18 mouse cellular contexts compared by ENCODE assay signal in genomic region chr10:76726866-76727265, GRCm38 (mm10). TPM values are rescaled to one million over a fixed set of nuclear protein-coding genes. Genes with fewer than 3 reads are reported as not detected.
DNase-seq lines count a peak whose midpoint lies in the region; ATAC-seq lines count a peak whose summit lies in the region.
"Had no signal": no experiment of that assay in that cellular context is flagged by ENCODE, and none has a peak within 500 bp of the region (broad histone marks: within the 10 kb centered on the region; RNA-seq: fewer than 3 reads in every experiment).

No protein-coding gene starts in this region.

- H3K9ac ChIP-seq in embryonic facial prominence, embryonic 12.5 days: no peak overlapping the region
- H3K9ac ChIP-seq in kidney, embryonic 14.5 days (ENCODE audit: low read depth, low read length): no peak overlapping the region
- no peak overlapping the region for H3K9ac ChIP-seq in stomach, embryonic 15.5 days
- H3K9ac ChIP-seq: hindbrain, embryonic 14.5 days; liver, embryonic 13.5 days; neural tube, embryonic 12.5 days had no signal

- H3K4me2 ChIP-seq in embryonic facial prominence, embryonic 12.5 days (replicated peaks): no peak overlapping the region
- H3K4me2 ChIP-seq in kidney, embryonic 14.5 days (replicated peaks; ENCODE audit: low read depth, low read length): no peak overlapping the region
- no peak overlapping the region for H3K4me2 ChIP-seq in stomach, embryonic 15.5 days
- H3K4me2 ChIP-seq: hindbrain, embryonic 14.5 days; liver, embryonic 13.5 days; neural tube, embryonic 12.5 days had no signal

- H3K27me3 ChIP-seq in embryonic facial prominence, embryonic 12.5 days: no peaks in the 10 kb centered on the region
- no peaks in the 10 kb centered on the region for H3K27me3 ChIP-seq in embryonic facial prominence, embryonic 10.5 days (replicated peaks; ENCODE audit: low read depth, poor library complexity, severe bottlenecking)
- H3K27me3 ChIP-seq in kidney, embryonic 14.5 days (ENCODE audit: control insufficient read depth, insufficient read depth, low read length): no peaks in the 10 kb centered on the region
- no peaks in the 10 kb centered on the region for H3K27me3 ChIP-seq in stomach, embryonic 15.5 days (replicated peaks)
- H3K27me3 ChIP-seq: liver, embryonic 13.5 days; neural tube, embryonic 12.5 days had no signal

- H3K4me1 ChIP-seq in embryonic facial prominence, embryonic 12.5 days: peaks cover 58% of the 10 kb centered on the region
- peaks cover 36% of the 10 kb centered on the region for H3K4me1 ChIP-seq in embryonic facial prominence, embryonic 10.5 days
- H3K4me1 ChIP-seq in kidney, embryonic 14.5 days (ENCODE audit: control insufficient read depth, insufficient read depth, low read length): peaks cover 2% of the 10 kb centered on the region; the same call in 1 of the 2 replicates
- peaks cover 11% of the 10 kb centered on the region for H3K4me1 ChIP-seq in stomach, embryonic 15.5 days
- H3K4me1 ChIP-seq: liver, embryonic 13.5 days had no signal

- WGBS in embryonic facial prominence, embryonic 12.5 days: 93% methylated on average over 4 of the region's 4 CpGs
- 93% methylated on average over 4 of the region's 4 CpGs for WGBS in embryonic facial prominence, embryonic 10.5 days
- WGBS in kidney, embryonic 14.5 days: 88% methylated on average over 4 of the region's 4 CpGs
- 89% methylated on average over 4 of the region's 4 CpGs for WGBS in stomach, embryonic 15.5 days

- H3K9me3 ChIP-seq in embryonic facial prominence, embryonic 12.5 days: no peaks in the 10 kb centered on the region
- no peaks in the 10 kb centered on the region for H3K9me3 ChIP-seq in embryonic facial prominence, embryonic 10.5 days
- H3K9me3 ChIP-seq in kidney, embryonic 14.5 days (ENCODE audit: control insufficient read depth, low read length): no peaks in the 10 kb centered on the region
- H3K9me3 ChIP-seq in stomach, embryonic 15.5 days: no peaks in the 10 kb centered on the region
- H3K9me3 ChIP-seq: liver, embryonic 13.5 days; neural tube, embryonic 12.5 days had no signal

- H3K4me3 ChIP-seq in embryonic facial prominence, embryonic 12.5 days: no peak overlapping the region
- no peak overlapping the region for H3K4me3 ChIP-seq in embryonic facial prominence, embryonic 10.5 days
- H3K4me3 ChIP-seq in kidney, embryonic 14.5 days (ENCODE audit: low read length): no peak overlapping the region
- no peak overlapping the region for H3K4me3 ChIP-seq in stomach, embryonic 15.5 days (replicated peaks)
- H3K4me3 ChIP-seq: liver, embryonic 13.5 days; neural tube, embryonic 12.5 days had no signal

- ATAC-seq in embryonic facial prominence, embryonic 12.5 days (ENCODE audit: insufficient number of reproducible peaks, insufficient read depth, low FRiP score, low TSS enrichment): no peak
- no peak for ATAC-seq in kidney, embryonic 14.5 days (ENCODE audit: low FRiP score, low TSS enrichment)
- no peak for ATAC-seq in stomach, embryonic 15.5 days (ENCODE audit: insufficient read depth, low FRiP score, low read depth)
- ATAC-seq: activated CD4-positive, CD25-positive, alpha-beta regulatory T cell, adult 4 months; forebrain, embryonic 16.5 days had no signal

- DNase-seq in embryonic facial prominence, embryonic 10.5 days (ENCODE audit: low spot score): no peak
- DNase-seq in kidney, postnatal 10 days: peak; percentile 10
- DNase-seq in thymus, postnatal 4 days: peak; percentile 2
- DNase-seq in thymus, adult 18-20 months: no peak
- no peak for DNase-seq in right cerebral cortex, postnatal 4 days
- DNase-seq: adrenal gland, postnatal 36 days; cerebellum, adult 9-10 months; gastrocnemius, postnatal 25 days; kidney, adult 9 months; liver, embryonic 13.5 days; right cerebral cortex, postnatal 25 days had no signal

- peaks cover 15% of the 10 kb centered on the region for H3K36me3 ChIP-seq in embryonic facial prominence, embryonic 12.5 days
- H3K36me3 ChIP-seq in embryonic facial prominence, embryonic 10.5 days (replicated peaks): no peaks in the 10 kb centered on the region
- H3K36me3 ChIP-seq in kidney, embryonic 14.5 days (ENCODE audit: control insufficient read depth, insufficient read depth, low read length): peaks cover 5% of the 10 kb centered on the region; the same call in 1 of the 2 replicates
- peaks cover 7% of the 10 kb centered on the region; the same call in 1 of the 2 replicates for H3K36me3 ChIP-seq in stomach, embryonic 15.5 days
- H3K36me3 ChIP-seq: liver, embryonic 13.5 days; neural tube, embryonic 12.5 days had no signal

- peak overlapping the region; percentile 80; the same call in 1 of the 2 replicates for H3K27ac ChIP-seq in embryonic facial prominence, embryonic 12.5 days
- no peak overlapping the region for H3K27ac ChIP-seq in embryonic facial prominence, embryonic 10.5 days (replicated peaks)
- no peak overlapping the region for H3K27ac ChIP-seq in kidney, embryonic 14.5 days (ENCODE audit: low read depth, low read length)
- H3K27ac ChIP-seq in stomach, embryonic 15.5 days: peak overlapping the region; percentile 71; the same call in 1 of the 2 replicates
- H3K27ac ChIP-seq: hindbrain, embryonic 14.5 days; liver, embryonic 13.5 days; neural tube, embryonic 12.5 days had no signal

RNA-seq across cellular contexts. Expression of gene Col6a1, which starts 0.9 kb away (rescaled TPM):
- polyA plus RNA-seq in embryonic facial prominence, embryonic 12.5 days (2016; fragmentation: Nextera tagmentation; extraction: Ambion mirVana): 82.2 and 105 TPM in 2 replicates
- 7.0 and 12.3 TPM in 2 replicates for polyA plus RNA-seq in embryonic facial prominence, embryonic 10.5 days (2016; fragmentation: Nextera tagmentation; extraction: Ambion mirVana)
- polyA plus RNA-seq in kidney, embryonic 14.5 days (2014; fragmentation: Nextera tagmentation; extraction: Ambion mirVana): 18.8 and 38.1 TPM in 2 replicates
- polyA plus RNA-seq in stomach, embryonic 15.5 days (2015; fragmentation: Nextera tagmentation; extraction: Ambion mirVana): 326 and 336 TPM in 2 replicates
- polyA plus RNA-seq: activated CD4-positive, CD25-positive, alpha-beta regulatory T cell, adult 4 months had no signal

Comparison
In these comparisons a context has a peak if more than half of its experiments do, and no peak if none do; other contexts are left out.
1. H3K27ac ChIP-seq: peak in embryonic facial prominence, embryonic 12.5 days (single experiment) and stomach, embryonic 15.5 days (single experiment); none in embryonic facial prominence, embryonic 10.5 days (single experiment) and kidney, embryonic 14.5 days (single experiment).
2. DNase-seq: peak in kidney, postnatal 10 days (single experiment) and thymus, postnatal 4 days (single experiment); none in embryonic facial prominence, embryonic 10.5 days (single experiment), thymus, adult 18-20 months (0 of 2) and right cerebral cortex, postnatal 4 days (single experiment).